Mouse (Mus musculus) kidney, adult 2 months (tissue): ENCODE measurements around the gene Mink1.

Experiments
- CTCF ChIP-seq: fragments of 200-500 bp; conservative IDR thresholded peaks from 2 replicates; pipeline ENCODE4 v1.5.1; 2011; ENCODE audit warnings: low read depth, mild to moderate bottlenecking, control low read depth, low read length, moderate library complexity, mixed read lengths; ENCODE audit not compliant: insufficient read depth, insufficient read length
- POLR2A ChIP-seq: fragments of 200-500 bp; IDR thresholded peaks from one replicate; pipeline ENCODE4 v1.6.1; 2011; ENCODE audit warnings: low read depth, low read length, control low read depth

- TF ChIP-seq CTCF (0 out of 2 replicates have a peak, but pooled peaks have one; percentile 16), POLR2A (no peak)
Observed at GRCm38 (mm10) chr11:70629557-70629956, 66.9 kb downstream of the Mink1 start.
